ENCODE assay signal across 10 mouse cellular contexts in genomic region chr16:93137249-93137648, GRCm38 (mm10).
DNase-seq lines count a peak whose midpoint lies in the region; ATAC-seq lines count a peak whose summit lies in the region.
"Had no signal": no experiment of that assay in that cellular context is flagged by ENCODE, and none has a peak within 500 bp of the region (broad histone marks: within the 10 kb centered on the region; RNA-seq: fewer than 3 reads in every experiment).

No protein-coding gene starts in this region.

- 0 out of 2 replicates have a peak, but pooled peaks have one; percentile 31 for ATAC-seq in cerebellum, adult (ENCODE audit: insufficient number of reproducible peaks, low FRiP score, low TSS enrichment)
- ATAC-seq in embryonic facial prominence, embryonic 11.5 days (replicated peaks; ENCODE audit: insufficient number of reproducible peaks, low FRiP score, low TSS enrichment, low read depth) = no peak
- 0 out of 2 replicates have a peak, but pooled peaks have one; percentile 27 for ATAC-seq in megakaryocyte progenitor cell, adult 5-6 weeks (replicated peaks; ENCODE audit: poor library complexity)

- intact Hi-C loops in left cerebral cortex, postnatal 25 days (cut with DNase I) = no loop called here

- no peaks in the 10 kb centered on the region for H3K4me1 ChIP-seq in embryonic facial prominence, embryonic 11.5 days (ENCODE audit: control insufficient read depth, insufficient read depth, low read length)
- H3K4me1 ChIP-seq: embryonic facial prominence, embryonic 12.5 days had no signal

- no peak for DNase-seq in cerebellum, adult 9-11 months
- peak; percentile 14 to 35 for DNase-seq in left cerebral cortex, postnatal 25 days (ENCODE audit: low spot score in 2 of 2)
- no peak for DNase-seq in left cerebral cortex, adult 8-10 months (ENCODE audit: low spot score in 2 of 2)
- peak; percentile 49 for DNase-seq in embryonic facial prominence, embryonic 11.5 days (ENCODE audit: low spot score)
- DNase-seq in ovary, adult 18-20 months (ENCODE audit: low spot score) = no peak
- DNase-seq in c-Kit-positive CD71-positive TER-119-positive erythroid progenitor cells, embryonic 14.5 days (ENCODE audit: low spot score) = no peak

- H3K9ac ChIP-seq in embryonic facial prominence, embryonic 11.5 days (replicated peaks; ENCODE audit: low read length) = no peak overlapping the region
- H3K9ac ChIP-seq: embryonic facial prominence, embryonic 12.5 days; limb, embryonic 15.5 days had no signal

- 50% methylated on average over 1 of the region's 1 CpGs for WGBS in embryonic facial prominence, embryonic 11.5 days

- H3K4me2 ChIP-seq in embryonic facial prominence, embryonic 11.5 days (ENCODE audit: low read depth, low read length) = no peak overlapping the region
- H3K4me2 ChIP-seq: embryonic facial prominence, embryonic 12.5 days; limb, embryonic 15.5 days had no signal

- H3K27me3 ChIP-seq in embryonic facial prominence, embryonic 11.5 days (ENCODE audit: control insufficient read depth, insufficient read depth, low read length) = no peaks in the 10 kb centered on the region
- H3K27me3 ChIP-seq: embryonic facial prominence, embryonic 12.5 days had no signal

- H3K4me3 ChIP-seq in embryonic facial prominence, embryonic 11.5 days (ENCODE audit: low read depth, low read length) = no peak overlapping the region
- H3K4me3 ChIP-seq: embryonic facial prominence, embryonic 12.5 days; limb, embryonic 15.5 days had no signal

- no peak overlapping the region for H3K27ac ChIP-seq in embryonic facial prominence, embryonic 11.5 days (replicated peaks; ENCODE audit: low read depth, low read length)
- H3K27ac ChIP-seq: embryonic facial prominence, embryonic 12.5 days; limb, embryonic 15.5 days had no signal

- H3K36me3 ChIP-seq in embryonic facial prominence, embryonic 11.5 days (replicated peaks; ENCODE audit: control insufficient read depth, insufficient read depth, low read depth, low read length) = no peaks in the 10 kb centered on the region
- H3K36me3 ChIP-seq: embryonic facial prominence, embryonic 12.5 days; limb, embryonic 15.5 days had no signal

- no peaks in the 10 kb centered on the region for H3K9me3 ChIP-seq in embryonic facial prominence, embryonic 11.5 days (replicated peaks; ENCODE audit: control insufficient read depth, low read length)
- H3K9me3 ChIP-seq: embryonic facial prominence, embryonic 12.5 days; limb, embryonic 15.5 days had no signal

Comparison
In these comparisons a context has a peak if more than half of its experiments do, and no peak if none do; other contexts are left out.
1. DNase-seq: peak in left cerebral cortex, postnatal 25 days (2 of 2) and embryonic facial prominence, embryonic 11.5 days (single experiment); none in cerebellum, adult 9-11 months (single experiment), left cerebral cortex, adult 8-10 months (0 of 2), ovary, adult 18-20 months (single experiment) and c-Kit-positive CD71-positive TER-119-positive erythroid progenitor cells, embryonic 14.5 days (single experiment).